ENCODE assay signal across 10 mouse cellular contexts in genomic region chr1:135708369-135708768, GRCm38 (mm10). TPM values are rescaled to one million over a fixed set of nuclear protein-coding genes. Genes with fewer than 3 reads are reported as not detected.
A peak's percentile ranks its signal among the peaks of the same experiment; 100 is the strongest.
DNase-seq lines count a peak whose midpoint lies in the region; ATAC-seq lines count a peak whose summit lies in the region.
"Had no signal": no experiment of that assay in that cellular context is flagged by ENCODE, and none has a peak within 500 bp of the region (broad histone marks: within the 10 kb centered on the region; RNA-seq: fewer than 3 reads in every experiment).

No protein-coding gene starts in this region.

- H3K9ac ChIP-seq in heart, embryonic 12.5 days: no peak overlapping the region
- no peak overlapping the region for H3K9ac ChIP-seq in midbrain, embryonic 11.5 days (ENCODE audit: low read length)
- no peak overlapping the region for H3K9ac ChIP-seq in hindbrain, embryonic 14.5 days
- H3K9ac ChIP-seq in neural tube, embryonic 15.5 days (replicated peaks): no peak overlapping the region

- 41% methylated on average over 4 of the region's 4 CpGs for WGBS in heart, embryonic 12.5 days
- WGBS in midbrain, embryonic 10.5 days: 49% methylated on average over 4 of the region's 4 CpGs
- 52% methylated on average over 4 of the region's 4 CpGs for WGBS in midbrain, embryonic 11.5 days
- 63% methylated on average over 4 of the region's 4 CpGs for WGBS in hindbrain, embryonic 14.5 days
- 56% methylated on average over 4 of the region's 4 CpGs for WGBS in neural tube, embryonic 15.5 days

- H3K36me3 ChIP-seq in heart, embryonic 12.5 days: no peaks in the 10 kb centered on the region
- H3K36me3 ChIP-seq in midbrain, embryonic 10.5 days: no peaks in the 10 kb centered on the region
- no peaks in the 10 kb centered on the region for H3K36me3 ChIP-seq in midbrain, embryonic 11.5 days (ENCODE audit: control insufficient read depth, insufficient read depth, low read length)
- H3K36me3 ChIP-seq in hindbrain, embryonic 14.5 days (replicated peaks; ENCODE audit: control insufficient read depth, insufficient read depth): no peaks in the 10 kb centered on the region
- H3K36me3 ChIP-seq in neural tube, embryonic 15.5 days: no peaks in the 10 kb centered on the region

- no peak overlapping the region for H3K4me3 ChIP-seq in heart, embryonic 12.5 days
- 0 out of 2 replicates have a peak overlapping the region, but pooled peaks have one; percentile 3 for H3K4me3 ChIP-seq in midbrain, embryonic 10.5 days
- H3K4me3 ChIP-seq in midbrain, embryonic 11.5 days (ENCODE audit: low read depth, low read length): no peak overlapping the region
- H3K4me3 ChIP-seq in hindbrain, embryonic 14.5 days (replicated peaks; ENCODE audit: low read length): no peak overlapping the region
- no peak overlapping the region for H3K4me3 ChIP-seq in neural tube, embryonic 15.5 days (replicated peaks)

- H3K9me3 ChIP-seq in heart, embryonic 12.5 days (replicated peaks): 0 out of 2 replicates have a peak, but pooled peaks cover 3% of the 10 kb centered on the region
- H3K9me3 ChIP-seq in midbrain, embryonic 10.5 days (replicated peaks): no peaks in the 10 kb centered on the region
- H3K9me3 ChIP-seq in midbrain, embryonic 11.5 days (ENCODE audit: control insufficient read depth, low read length): no peaks in the 10 kb centered on the region
- no peaks in the 10 kb centered on the region for H3K9me3 ChIP-seq in hindbrain, embryonic 14.5 days (ENCODE audit: control insufficient read depth, low read length)
- no peaks in the 10 kb centered on the region for H3K9me3 ChIP-seq in neural tube, embryonic 15.5 days (replicated peaks)

- H3K4me1 ChIP-seq in heart, embryonic 12.5 days (replicated peaks): peaks cover 12% of the 10 kb centered on the region
- no peaks in the 10 kb centered on the region for H3K4me1 ChIP-seq in midbrain, embryonic 10.5 days
- H3K4me1 ChIP-seq in midbrain, embryonic 11.5 days (ENCODE audit: control insufficient read depth, insufficient read depth, low read length): no peaks in the 10 kb centered on the region
- H3K4me1 ChIP-seq in hindbrain, embryonic 14.5 days (replicated peaks; ENCODE audit: control insufficient read depth, insufficient read depth, low read length): no peaks in the 10 kb centered on the region
- no peaks in the 10 kb centered on the region for H3K4me1 ChIP-seq in neural tube, embryonic 15.5 days

- no peaks in the 10 kb centered on the region for H3K27me3 ChIP-seq in heart, embryonic 12.5 days (replicated peaks)
- no peaks in the 10 kb centered on the region for H3K27me3 ChIP-seq in midbrain, embryonic 10.5 days (ENCODE audit: low read depth, poor library complexity, severe bottlenecking)
- no peaks in the 10 kb centered on the region for H3K27me3 ChIP-seq in midbrain, embryonic 11.5 days (ENCODE audit: control insufficient read depth, insufficient read depth, low read length)
- no peaks in the 10 kb centered on the region for H3K27me3 ChIP-seq in hindbrain, embryonic 14.5 days (ENCODE audit: control insufficient read depth, insufficient read depth, low read length)
- H3K27me3 ChIP-seq in neural tube, embryonic 15.5 days (replicated peaks): no peaks in the 10 kb centered on the region

- H3K27ac ChIP-seq in heart, embryonic 12.5 days (ENCODE audit: poor library complexity, severe bottlenecking): no peak overlapping the region
- no peak overlapping the region for H3K27ac ChIP-seq in midbrain, embryonic 10.5 days (replicated peaks)
- no peak overlapping the region for H3K27ac ChIP-seq in midbrain, embryonic 11.5 days (ENCODE audit: low read depth, low read length)
- no peak overlapping the region for H3K27ac ChIP-seq in hindbrain, embryonic 14.5 days
- no peak overlapping the region for H3K27ac ChIP-seq in neural tube, embryonic 15.5 days (replicated peaks)

- no peak for DNase-seq in heart, adult 18-20 months
- DNase-seq in midbrain, embryonic 10.5 days (ENCODE audit: low spot score): no peak
- DNase-seq in midbrain, embryonic 11.5 days (ENCODE audit: low spot score, missing footprints): no peak
- no peak for DNase-seq in hindbrain, embryonic 14.5 days (ENCODE audit: low spot score)
- no peak for DNase-seq in layer of hippocampus, adult 11-12 months (ENCODE audit: low spot score)
- DNase-seq in gastrocnemius, postnatal 25 days: no peak
- DNase-seq: kidney, adult 2 months; thymus, postnatal 4 days had no signal

- no peak for ATAC-seq in heart, embryonic 12.5 days (ENCODE audit: insufficient number of reproducible peaks, low FRiP score)
- ATAC-seq in midbrain, embryonic 11.5 days (ENCODE audit: low FRiP score): no peak
- no peak for ATAC-seq in hindbrain, embryonic 14.5 days (ENCODE audit: low FRiP score)
- ATAC-seq in neural tube, embryonic 15.5 days (ENCODE audit: low FRiP score): no peak

- peak overlapping the region; percentile 26 for H3K4me2 ChIP-seq in heart, embryonic 12.5 days
- no peak overlapping the region for H3K4me2 ChIP-seq in midbrain, embryonic 11.5 days
- peak overlapping the region; percentile 31 for H3K4me2 ChIP-seq in hindbrain, embryonic 14.5 days (replicated peaks)
- H3K4me2 ChIP-seq in neural tube, embryonic 15.5 days: peak overlapping the region; percentile 30

RNA-seq across cellular contexts. Expression of gene Csrp1, which starts 11.5 kb away (rescaled TPM):
- 266 and 270 TPM in 2 replicates for polyA plus RNA-seq in heart, embryonic 12.5 days (2016; fragmentation: Nextera tagmentation; extraction: Ambion mirVana)
- 10 to 100 TPM; 47.0 to 51.1 TPM for total RNA-seq in heart, adult 18-20 months (2021)
- 41.9 and 44.9 TPM in 2 replicates for polyA plus RNA-seq in midbrain, embryonic 10.5 days (2016; fragmentation: Nextera tagmentation; extraction: Ambion mirVana)
- polyA plus RNA-seq in midbrain, embryonic 11.5 days (2014; fragmentation: Nextera tagmentation; extraction: Ambion mirVana): 33.2 and 34.1 TPM in 2 replicates
- 21.7 and 22.1 TPM in 2 replicates for polyA plus RNA-seq in hindbrain, embryonic 14.5 days (2014; fragmentation: Nextera tagmentation; extraction: Ambion mirVana)
- 18.8 and 48.9 TPM in 2 replicates for polyA plus RNA-seq in neural tube, embryonic 15.5 days (2015; fragmentation: Nextera tagmentation; extraction: Ambion mirVana)
- total RNA-seq in gastrocnemius, postnatal 25 days (2021): 10 to 100 TPM; 24.8 to 41.1 TPM

RNA-seq across cellular contexts. Expression of gene Phlda3, which starts 57.5 kb away (rescaled TPM):
- polyA plus RNA-seq in heart, embryonic 12.5 days (2016; fragmentation: Nextera tagmentation; extraction: Ambion mirVana): 73.0 and 74.1 TPM in 2 replicates
- 10 to 100 TPM; 11.0 to 11.7 TPM for total RNA-seq in heart, adult 18-20 months (2021)
- 20.4 and 22.8 TPM in 2 replicates for polyA plus RNA-seq in midbrain, embryonic 10.5 days (2016; fragmentation: Nextera tagmentation; extraction: Ambion mirVana)
- polyA plus RNA-seq in midbrain, embryonic 11.5 days (2014; fragmentation: Nextera tagmentation; extraction: Ambion mirVana): 16.9 and 19.4 TPM in 2 replicates
- 38.5 and 38.7 TPM in 2 replicates for polyA plus RNA-seq in hindbrain, embryonic 14.5 days (2014; fragmentation: Nextera tagmentation; extraction: Ambion mirVana)
- polyA plus RNA-seq in neural tube, embryonic 15.5 days (2015; fragmentation: Nextera tagmentation; extraction: Ambion mirVana): 54.1 and 62.9 TPM in 2 replicates
- 100 to 1,000 TPM in 1 of 2 experiments, 10 to 100 TPM in 1; 56.9 to 161 TPM for total RNA-seq in gastrocnemius, postnatal 25 days (2021)
